Mouse (Mus musculus) urinary bladder, postnatal 10 days (tissue): ENCODE results near the gene Zfp62.
A peak's percentile ranks its signal among the peaks of the same experiment; 100 is the strongest.

Source experiments
- DNase-seq: peaks from one replicate; pipeline ENCODE4 v3.0.0; 2022; ENCODE audit warnings: low spot score

The Zfp62 gene

GRCm38 (mm10) chr11:49205080-49205590 lies 2.0 kb downstream of the Zfp62 start:
- no peak for DNase-seq

DNA sequence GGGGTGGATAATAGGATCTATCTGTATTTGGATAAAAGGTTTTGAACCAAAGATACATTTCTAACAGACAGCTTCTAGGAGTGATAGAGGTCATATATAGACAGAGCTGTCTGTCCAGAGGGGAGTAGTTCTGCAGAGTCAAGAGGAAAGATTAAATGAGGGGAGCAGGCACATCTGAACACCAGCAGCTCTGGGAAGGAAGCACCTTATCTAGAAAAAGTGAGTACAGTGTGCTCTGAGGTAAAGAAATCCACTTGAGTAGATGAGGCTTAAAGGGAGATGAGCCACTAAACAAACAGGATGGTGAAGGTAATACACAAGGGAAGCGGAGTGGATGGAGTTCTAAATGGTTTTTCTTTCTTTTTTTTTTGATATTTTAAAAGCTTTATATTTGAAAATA lies 4.4 kb downstream of the Zfp62 start:
- DNase-seq, result no peak

DNA sequence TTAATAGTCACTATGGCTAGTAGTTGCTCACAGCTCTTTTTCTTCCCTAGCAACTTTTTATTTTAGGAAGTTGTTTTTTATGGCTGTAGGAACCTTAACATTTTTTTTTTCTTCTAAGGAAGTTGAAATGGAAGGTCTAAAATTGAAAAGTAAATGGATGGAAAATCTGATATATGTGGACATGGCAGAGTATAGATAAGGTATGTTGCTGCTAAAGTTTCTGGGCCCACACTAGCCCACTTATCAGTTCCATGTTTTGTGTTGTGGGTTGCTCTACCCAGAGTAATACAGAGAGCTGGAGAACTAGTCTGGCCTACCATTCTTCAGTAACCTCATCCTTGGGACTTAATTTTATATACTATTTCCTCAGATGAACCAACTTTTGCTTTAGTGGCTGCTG lies 9.5 kb downstream of the Zfp62 start:
- DNase-seq, result no peak

DNA sequence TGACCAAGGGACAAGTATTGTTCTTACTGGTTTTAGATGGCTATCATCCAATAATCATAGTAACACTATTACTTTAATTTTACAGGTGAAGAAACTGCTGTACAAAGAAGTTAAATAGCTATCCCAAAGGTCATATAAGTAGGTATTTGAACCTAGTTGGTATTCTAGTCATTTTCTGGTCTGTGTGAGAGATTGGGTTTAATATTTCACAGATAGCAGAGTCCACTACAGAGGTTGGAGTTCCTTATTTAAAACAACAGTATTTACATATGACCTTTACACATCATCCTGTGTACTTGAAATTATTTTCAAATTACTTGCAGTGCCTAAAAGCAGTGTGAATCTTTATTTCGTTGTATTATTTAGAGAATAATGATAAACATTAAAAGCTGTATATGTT lies 10.4 kb downstream of the Zfp62 start:
- DNase-seq, result no peak

GRCm38 (mm10) chr11:49219271-49219670 lies 16.2 kb downstream of the Zfp62 start:
- DNase-seq, result no peak

- DNase-seq, result no peak
These were observed 21.4 kb downstream of the Zfp62 start for GRCm38 (mm10) chr11:49224455-49224854.

DNA sequence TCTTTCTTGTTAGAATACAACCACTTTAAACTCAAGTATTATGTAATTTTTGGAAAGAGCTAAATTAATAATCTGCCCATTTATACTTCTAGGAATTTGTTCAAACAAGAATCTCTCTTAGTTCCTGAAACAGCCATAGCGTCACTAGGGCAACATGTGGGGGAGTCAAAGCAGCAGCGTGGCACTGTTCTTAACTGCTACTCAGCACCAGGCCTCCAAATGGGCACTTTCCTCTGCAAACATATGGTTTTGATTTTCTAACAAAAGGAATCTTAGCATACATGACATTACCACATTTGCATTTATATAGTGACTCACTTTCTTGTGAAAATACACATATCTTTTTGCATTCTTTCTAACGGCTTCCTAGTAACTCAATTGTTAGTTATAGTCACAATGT lies 29.7 kb downstream of the Zfp62 start:
- DNase-seq, result no peak

DNA sequence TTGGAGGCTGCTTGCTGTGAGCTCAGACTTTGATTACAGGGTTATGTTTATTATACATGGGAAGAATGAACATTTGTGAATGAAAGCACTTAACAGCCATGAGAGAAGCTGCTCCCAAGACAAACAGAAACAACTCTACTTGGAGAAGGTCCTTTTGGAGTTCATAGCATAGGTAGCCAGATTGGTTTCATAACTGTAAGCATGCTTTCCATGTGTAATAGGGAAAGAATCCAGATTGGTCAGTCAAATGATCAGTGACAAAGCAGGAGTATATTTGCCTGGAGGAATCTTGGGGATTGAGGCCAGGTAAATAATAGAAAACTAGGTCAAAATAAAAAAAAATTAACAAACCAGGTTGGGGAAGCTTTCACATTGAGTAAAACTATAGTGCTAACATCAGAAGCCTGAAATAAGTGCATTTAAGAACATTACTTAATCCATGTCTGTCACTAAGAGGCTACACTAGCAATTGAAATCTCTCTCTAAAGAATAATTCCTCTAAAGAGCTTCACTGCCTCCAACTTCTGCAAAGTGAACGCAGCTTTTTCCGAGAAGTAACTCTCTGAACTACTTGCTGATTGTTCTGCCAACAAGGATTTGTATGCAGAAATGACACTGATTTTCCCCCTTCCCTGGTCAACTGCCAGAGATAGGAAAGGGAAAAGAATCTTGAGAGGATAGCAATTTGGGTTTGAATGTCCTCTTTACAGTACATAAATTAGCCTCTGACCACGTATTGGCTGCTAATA lies 32.5 kb downstream of the Zfp62 start:
- DNase-seq, result no peak

GRCm38 (mm10) chr11:49236891-49237290 lies 33.8 kb downstream of the Zfp62 start:
- DNase-seq, result no peak

GRCm38 (mm10) chr11:49237532-49237931 lies 34.4 kb downstream of the Zfp62 start:
- no peak for DNase-seq

DNA sequence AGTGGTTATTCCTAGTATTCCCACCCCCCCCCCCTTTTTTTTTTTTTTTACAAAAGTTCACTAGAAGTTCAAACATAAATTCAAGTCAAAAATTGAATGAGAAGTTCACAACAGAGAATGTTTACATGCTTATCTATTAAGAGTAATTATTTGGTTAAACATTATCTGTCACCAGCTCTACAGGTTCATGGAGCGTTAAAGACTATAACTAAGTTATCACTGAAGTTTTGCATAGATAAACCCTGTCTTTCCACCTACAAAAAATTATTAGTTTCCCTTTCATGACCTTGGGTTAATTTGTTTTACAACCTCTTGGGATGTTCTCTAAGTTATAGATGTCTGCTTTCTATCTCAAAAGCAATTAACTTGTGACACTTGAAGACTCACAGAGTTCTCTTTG lies 37.2 kb downstream of the Zfp62 start:
- no peak for DNase-seq

DNA sequence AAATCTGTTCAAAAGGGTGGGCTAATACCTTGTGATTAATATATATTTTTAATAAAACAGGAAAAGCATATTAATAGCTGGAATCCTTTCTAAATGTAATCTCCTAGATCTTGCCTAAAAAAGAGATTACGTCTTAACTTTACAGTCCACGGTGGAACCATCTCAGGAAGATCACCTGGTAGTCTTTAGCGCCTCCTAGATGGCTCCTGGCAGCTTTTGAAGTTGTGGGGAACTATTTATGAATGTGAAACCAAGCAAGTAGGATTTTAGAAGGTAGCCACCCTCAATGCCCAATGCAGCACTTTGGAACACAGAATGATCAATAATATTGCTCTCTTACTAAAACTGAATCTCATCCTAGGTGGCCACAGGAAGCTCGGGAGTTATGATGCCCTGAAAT lies 37.8 kb downstream of the Zfp62 start:
- DNase-seq, result no peak

DNA sequence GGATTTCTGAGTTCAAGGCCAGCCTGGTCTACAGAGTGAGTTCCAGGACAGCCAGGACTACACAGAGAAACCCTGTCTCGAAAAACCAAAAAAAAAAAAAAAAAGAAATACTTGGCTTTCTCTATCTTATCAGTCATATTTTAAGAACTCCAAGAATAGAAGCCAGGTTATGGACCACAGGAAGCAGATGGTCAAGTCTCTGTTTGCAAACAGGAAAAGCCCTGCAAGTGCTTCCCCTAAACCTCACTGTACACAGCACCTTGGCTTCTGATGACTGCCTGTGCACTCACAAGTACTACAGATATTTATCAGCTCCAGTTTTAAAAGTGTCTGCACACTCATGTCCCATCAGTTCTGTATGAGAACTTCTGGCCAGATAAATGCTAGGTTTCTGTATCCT lies 38.4 kb downstream of the Zfp62 start:
- no peak for DNase-seq

DNA sequence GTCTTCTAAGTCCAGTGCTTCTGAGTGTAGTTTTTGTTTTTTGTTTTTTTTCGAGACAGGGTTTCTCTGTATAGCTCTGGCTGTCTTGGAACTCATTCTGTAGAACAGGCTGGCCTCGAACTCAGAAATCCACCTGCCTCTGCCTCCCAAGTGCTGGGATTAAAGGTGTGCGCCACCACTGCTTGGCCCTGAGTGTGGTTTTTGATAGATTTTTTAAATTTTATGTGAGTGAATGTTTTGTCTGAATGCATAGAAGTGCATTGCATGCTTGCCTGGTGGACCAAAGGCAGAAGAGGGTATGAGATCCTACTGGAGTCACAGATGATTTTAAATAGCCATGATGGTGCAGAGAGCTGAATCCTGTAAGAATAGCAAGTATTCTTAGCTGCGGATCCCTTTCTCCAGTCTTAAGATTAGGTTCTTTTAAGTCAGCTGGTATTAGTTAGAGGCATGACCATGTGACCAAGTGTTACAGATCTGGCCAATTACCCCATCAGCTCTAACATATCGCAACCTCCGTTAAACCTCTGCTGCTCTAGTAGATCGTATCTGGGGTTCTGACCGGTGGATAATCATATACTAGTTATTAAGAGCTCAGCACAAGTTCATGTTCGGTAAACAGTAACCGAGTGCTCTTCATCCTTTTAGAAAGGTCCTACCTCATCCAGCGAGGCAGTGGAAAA lies 40.0 kb downstream of the Zfp62 start:
- DNase-seq, result no peak

DNA sequence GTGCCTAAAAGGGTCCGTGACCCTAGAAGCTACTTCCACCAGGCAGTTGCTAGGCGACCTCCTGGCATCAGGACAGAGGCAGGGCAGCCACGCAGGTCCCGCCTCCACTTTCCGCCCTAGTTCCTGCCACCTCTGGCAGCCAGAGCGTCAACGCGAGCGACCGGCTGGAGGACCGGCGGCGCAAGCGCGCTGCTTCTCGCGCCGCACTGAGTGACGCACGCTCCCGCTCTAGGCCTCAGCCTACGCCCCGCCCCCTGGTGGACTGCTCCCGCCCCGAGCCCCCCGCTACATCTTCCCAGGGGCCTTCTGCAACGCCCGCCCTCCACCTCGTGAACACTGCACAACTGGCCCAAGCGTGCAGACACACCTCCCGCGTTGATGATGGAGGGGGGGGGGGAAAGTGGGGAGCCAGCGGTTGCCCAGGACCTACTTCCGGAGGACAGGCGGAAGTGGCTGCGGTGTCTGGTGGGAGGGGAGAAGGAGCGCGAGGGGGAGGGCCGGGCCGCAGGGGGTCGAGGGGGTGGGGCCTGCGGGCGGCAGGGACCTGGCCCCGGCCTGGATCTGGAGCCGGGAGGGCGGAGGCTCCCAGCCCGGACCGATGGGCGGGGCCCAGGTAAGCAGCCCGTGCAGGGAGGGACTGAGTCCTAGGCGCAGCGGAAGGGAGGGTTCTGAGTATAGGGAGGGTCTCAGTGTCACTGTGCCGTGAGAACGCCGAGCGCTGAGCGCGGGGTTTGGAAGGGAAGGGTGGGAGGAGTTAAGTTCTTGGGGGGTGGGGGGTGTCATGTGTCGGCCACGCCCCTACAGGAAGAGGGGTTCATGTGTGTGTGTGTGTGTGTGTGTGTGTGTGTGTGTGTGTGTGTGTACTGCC lies 40.9 kb downstream of the Zfp62 start, which contains the start of gene Mgat1:
Gene Mgat1, plus strand, starts transcription at position 465 of the 868 bp plus-strand sequence.
- peak; percentile 74 for DNase-seq

- no peak for DNase-seq
These were observed 41.5 kb downstream of the Zfp62 start for GRCm38 (mm10) chr11:49244595-49244930.

DNA sequence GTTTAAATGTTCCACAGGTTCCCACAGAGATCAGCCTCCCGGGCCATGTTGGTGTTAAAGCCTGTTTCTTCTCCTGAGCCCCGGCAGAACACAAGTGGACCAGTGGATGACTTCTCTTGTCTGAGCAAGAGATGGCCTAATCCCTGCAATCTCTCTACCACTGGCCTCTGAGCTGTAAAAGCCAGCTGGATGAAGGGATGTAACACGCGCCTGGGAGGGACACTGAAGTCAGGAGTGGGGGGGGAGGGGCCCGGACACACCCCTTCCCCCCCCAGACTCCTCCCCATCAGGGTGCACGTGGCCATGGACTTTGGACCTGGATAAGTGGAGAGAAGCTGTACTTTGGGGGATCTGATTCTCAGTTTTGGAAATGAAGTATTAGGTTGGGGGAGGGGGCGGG lies 42.1 kb downstream of the Zfp62 start:
- DNase-seq, result no peak

- DNase-seq, result no peak
These were observed 42.7 kb downstream of the Zfp62 start for GRCm38 (mm10) chr11:49245634-49246415.

GRCm38 (mm10) chr11:49246523-49246922 lies 43.4 kb downstream of the Zfp62 start:
- no peak for DNase-seq

DNA sequence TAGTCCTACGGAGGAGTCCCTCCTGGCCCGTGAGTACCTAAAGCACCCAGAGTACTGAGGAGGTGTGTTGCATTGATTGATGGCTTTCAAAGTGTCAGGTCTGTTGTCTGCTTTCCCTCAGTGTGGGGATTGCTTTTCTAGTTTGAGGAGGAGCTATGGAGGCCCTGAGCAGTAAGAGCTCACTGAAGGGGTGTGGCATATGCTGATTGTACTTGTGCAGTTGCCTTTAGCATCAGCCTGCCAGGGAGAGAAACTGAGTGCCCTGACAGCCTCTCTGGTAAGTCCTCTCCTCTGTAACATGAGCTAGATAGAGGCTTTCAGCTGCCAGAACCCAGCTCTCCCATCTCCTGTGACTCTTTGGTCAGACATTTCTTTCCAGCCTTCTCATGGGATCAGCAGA lies 44.2 kb downstream of the Zfp62 start:
- no peak for DNase-seq

DNA sequence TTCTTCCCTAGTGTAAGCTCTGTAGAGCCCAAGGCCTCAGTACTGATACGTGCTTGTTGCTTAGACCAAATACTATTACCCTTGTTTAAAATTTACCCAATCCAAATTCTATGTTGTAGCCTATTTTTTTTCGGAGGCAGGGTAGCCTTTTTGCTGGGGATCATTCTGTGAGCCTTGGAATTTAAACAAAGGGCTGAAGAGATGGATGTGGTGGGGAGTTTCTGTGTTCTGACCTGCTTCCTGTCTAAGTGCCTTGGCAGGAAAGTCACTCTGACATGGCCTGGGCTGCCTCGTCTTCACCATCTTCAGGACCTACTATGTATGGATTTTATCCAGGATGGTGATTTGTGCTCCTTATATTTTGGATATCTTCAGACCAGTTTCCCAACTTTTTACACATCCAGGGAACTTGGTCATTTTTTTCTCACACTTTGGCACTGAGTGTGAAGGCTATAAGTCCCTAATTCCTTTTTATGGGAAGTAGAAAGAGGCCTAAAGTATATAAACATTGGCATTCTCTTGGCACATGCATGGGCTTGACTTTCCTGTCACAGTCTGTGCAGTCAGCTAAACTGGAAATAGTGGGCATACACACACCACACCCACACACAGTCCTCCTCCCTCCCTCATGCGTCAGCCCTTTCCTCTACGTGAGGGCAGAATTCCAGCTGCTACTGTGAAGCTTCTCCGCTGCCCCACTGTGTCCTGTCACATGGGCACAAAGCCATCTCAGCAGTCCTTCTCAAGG lies 45.3 kb downstream of the Zfp62 start:
- DNase-seq, result no peak
